Mouse (Mus musculus): ENCODE measurements around the gene Cul7.

The Cul7 gene

GRCm38 (mm10) chr17:46650232-46651031 lies at the start of gene Cul7:
Gene Cul7 (plus strand): TSS chr17:46650337.
- DNase-seq (ENCODE audit: low read depth) = peak; percentile 90

DNA sequence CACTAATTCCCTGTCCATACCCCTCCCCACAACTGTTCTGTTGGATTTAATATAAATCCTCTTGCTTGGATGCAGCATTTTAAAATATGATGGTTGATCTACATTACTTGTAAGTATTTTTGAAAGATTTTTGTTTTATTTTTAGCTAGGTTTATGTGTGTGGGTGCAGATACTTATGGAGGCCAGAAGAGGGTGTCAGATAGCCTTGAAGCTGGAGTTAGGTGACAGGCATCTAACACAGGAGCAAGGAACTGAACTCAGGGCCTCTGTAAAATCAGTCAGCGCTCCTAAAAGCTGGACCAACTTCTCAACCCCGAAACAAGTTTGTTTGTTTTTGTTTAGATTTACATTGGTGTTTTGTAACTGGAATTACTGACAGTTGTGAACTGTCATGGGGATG lies 49.6 kb upstream of the Cul7 start:
- DNase-seq (ENCODE audit: low read depth) = peak; percentile 18

- no peak for DNase-seq (ENCODE audit: low read depth)
Measured at GRCm38 (mm10) chr17:46602212-46602611, 47.9 kb upstream of the Cul7 start.

GRCm38 (mm10) chr17:46603229-46603628 lies 46.9 kb upstream of the Cul7 start:
- no peak for DNase-seq (ENCODE audit: low read depth)

GRCm38 (mm10) chr17:46605126-46605525 lies 45.0 kb upstream of the Cul7 start:
- no peak for DNase-seq (ENCODE audit: low read depth)

GRCm38 (mm10) chr17:46605987-46606386 lies 44.1 kb upstream of the Cul7 start:
- no peak for DNase-seq (ENCODE audit: low read depth)

DNA sequence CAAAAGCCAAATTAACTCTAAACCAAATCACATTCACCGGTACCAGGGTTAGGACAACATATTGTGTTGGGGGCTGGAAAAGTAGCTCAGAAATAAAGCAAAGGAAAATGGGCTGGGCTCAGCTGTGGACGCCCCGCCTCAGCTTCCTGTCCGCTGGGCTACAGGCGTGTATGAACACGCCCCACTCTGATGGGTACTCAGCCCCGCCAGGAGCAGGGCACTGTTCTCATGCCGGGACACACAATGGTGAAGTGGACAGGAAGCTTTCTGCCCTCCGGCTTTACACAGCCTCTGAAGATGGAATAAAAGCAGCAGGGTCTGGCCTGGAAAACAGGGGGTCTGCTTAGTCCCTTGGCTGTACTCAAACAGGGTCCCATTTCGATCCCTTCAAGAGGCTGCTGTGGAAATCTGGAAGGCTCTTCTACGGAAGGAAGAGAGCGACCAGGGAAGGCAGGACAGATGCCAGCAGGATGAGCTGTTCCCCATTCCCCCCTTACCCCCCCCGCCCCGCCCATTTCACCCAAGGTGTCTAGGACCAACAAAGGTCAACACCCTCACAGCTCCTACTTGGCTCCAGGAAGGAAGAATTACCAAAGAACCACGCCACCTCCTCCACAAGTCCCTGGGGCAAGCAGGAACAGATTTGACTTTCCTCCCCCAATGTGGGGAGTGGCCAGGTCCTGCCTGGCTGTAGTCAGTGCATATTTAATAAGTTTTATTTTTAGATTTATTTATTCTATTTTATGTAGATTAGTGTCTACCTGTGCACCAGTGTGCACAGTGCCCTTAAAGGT lies 40.2 kb upstream of the Cul7 start:
- DNase-seq (ENCODE audit: low read depth) = no peak

DNA sequence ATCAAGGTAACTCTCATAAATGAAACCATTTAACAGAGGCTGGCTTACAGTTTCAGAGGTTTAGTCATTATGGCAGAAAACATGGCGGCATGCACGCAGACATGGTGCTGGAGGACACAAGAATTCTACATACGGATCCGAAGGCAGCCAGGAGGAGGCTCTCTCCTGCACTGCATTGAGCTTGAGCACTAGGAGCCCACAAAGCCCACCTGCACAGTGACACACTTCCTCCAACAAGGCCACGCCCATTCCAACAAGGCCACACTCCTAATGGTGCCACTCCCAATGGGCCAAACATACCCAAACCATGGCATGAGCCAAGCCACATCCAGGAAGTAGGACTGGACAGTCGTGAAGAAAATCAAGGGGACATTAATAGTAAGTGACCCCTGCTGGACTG lies 38.8 kb upstream of the Cul7 start:
- no peak for DNase-seq (ENCODE audit: low read depth)

GRCm38 (mm10) chr17:46612189-46612588 lies 37.9 kb upstream of the Cul7 start:
- DNase-seq (ENCODE audit: low read depth) = no peak

- no peak for DNase-seq (ENCODE audit: low read depth)
Measured at GRCm38 (mm10) chr17:46612820-46613219, 37.3 kb upstream of the Cul7 start.

DNA sequence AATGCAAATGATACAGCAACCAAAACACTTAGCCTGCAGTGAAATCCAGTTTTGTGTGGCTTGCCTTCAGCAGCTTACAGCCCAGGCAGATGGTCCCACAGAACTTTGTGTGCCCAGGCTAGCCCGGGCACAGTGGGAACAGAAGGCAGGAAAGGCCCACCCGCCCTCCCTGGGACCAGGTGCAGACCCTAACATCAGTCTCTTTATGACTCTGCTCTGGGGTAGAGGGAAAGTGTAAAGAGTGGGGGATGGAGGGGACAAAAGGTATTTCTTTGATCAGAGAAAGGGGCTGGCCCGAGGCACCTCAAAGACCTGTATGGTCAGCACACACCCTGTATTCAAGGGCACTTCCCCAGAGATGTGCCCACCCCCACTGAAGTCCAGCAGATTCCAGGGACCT lies 36.9 kb upstream of the Cul7 start:
- DNase-seq (ENCODE audit: low read depth) = no peak

DNA sequence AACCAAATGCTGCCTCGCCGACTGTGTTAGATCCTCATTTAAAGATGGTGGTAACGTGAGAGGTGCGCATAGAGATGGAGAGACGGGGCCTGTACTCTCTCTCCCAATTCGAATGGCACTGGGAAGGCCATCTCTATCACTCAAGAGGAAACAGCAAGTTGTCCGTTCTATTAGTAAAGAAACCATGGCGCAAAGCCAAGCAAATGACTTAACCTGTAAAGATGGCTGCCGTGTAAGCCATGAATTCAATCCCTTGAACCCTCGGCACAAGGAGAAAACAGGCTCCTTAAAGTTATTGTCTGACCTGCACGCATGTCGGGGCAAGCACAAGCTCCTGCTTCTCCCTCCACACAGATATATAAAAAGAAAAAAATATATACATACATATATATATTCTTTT lies 32.3 kb upstream of the Cul7 start:
- DNase-seq (ENCODE audit: low read depth) = no peak

DNA sequence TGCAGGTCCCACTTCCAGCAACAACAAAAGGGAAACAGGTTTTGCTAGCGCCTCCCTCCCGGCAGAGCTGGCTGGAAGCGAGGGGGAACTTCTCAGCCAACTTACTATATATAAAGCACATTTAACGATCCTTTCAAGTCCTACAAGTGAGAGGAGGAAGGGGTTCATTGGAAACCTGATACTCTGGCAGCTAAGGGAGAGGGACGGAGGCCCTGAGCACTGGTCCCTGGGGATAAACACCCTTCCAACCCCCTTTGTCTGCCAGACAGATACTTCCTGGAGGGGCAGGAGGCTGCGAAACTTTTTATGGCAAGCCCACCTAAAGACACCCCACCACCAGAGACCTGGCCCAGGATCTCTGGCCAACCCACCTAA lies 31.8 kb upstream of the Cul7 start:
- no peak for DNase-seq (ENCODE audit: low read depth)

- DNase-seq (ENCODE audit: low read depth) = no peak
Measured at GRCm38 (mm10) chr17:46618769-46619682, 31.1 kb upstream of the Cul7 start.

- no peak for DNase-seq (ENCODE audit: low read depth)
Measured at GRCm38 (mm10) chr17:46619683-46620357, 30.3 kb upstream of the Cul7 start.

GRCm38 (mm10) chr17:46621324-46621723 lies 28.8 kb upstream of the Cul7 start:
- no peak for DNase-seq (ENCODE audit: low read depth)

- DNase-seq (ENCODE audit: low read depth) = no peak
Measured at GRCm38 (mm10) chr17:46622269-46622668, 27.9 kb upstream of the Cul7 start.

GRCm38 (mm10) chr17:46623819-46624557 lies 26.1 kb upstream of the Cul7 start:
- DNase-seq (ENCODE audit: low read depth) = no peak

- DNase-seq (ENCODE audit: low read depth) = no peak
Measured at GRCm38 (mm10) chr17:46624598-46624997, 25.5 kb upstream of the Cul7 start.

DNA sequence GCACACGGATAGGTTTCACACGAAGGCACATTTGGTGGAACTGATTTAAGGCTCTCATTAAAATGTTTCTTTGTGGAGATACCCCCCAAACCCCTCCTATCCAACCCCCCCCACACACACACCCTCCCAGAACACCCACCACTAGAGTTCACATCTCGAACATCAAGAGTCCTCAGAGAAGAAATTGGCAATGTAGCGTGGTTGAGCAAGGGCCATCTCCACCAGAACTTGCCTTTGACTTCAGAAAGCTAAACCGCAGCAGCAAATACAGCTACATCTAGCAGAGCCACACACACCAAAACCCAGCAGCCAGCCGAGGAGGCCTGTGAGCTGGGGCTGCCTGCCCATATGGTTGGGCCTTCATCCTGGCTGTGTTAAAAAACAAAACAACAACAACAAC lies 22.7 kb upstream of the Cul7 start:
- no peak for DNase-seq (ENCODE audit: low read depth)

- no peak for DNase-seq (ENCODE audit: low read depth)
Measured at GRCm38 (mm10) chr17:46628471-46628790, 21.7 kb upstream of the Cul7 start.

All from induced T-regulatory cell, adult 2 months (primary cell).